Mouse (Mus musculus) liver, postnatal 0 days (tissue): ENCODE results near the gene Coq8b. TPM values are rescaled to one million over a fixed set of nuclear protein-coding genes. Genes with fewer than 3 reads are reported as not detected.
A peak's percentile ranks its signal among the peaks of the same experiment; 100 is the strongest.

Experiments
- ATAC-seq: fragments of 200-750 bp; cut with Nextera tagmentation; 2 replicates; pipeline ENCODE4 v1.8.0; 2017; ENCODE audit warnings: mild to moderate bottlenecking, moderate library complexity
- DNase-seq: peaks from one replicate; pipeline ENCODE4 v3.0.0-alpha.2; 2016
- H3K27ac ChIP-seq: fragments of 300-500 bp; sonication (generic); 2 replicates; pipeline ENCODE4 v1.5.1; 2014; ENCODE audit warnings: antibody characterized with exemption, moderate library complexity, mild to moderate bottlenecking, low read depth
- H3K27me3 ChIP-seq: fragments of 300-500 bp; sonication (generic); 2 replicates; pipeline ENCODE4 v1.6.1; 2014; ENCODE audit warnings: low read length, control low read depth, mixed read lengths; ENCODE audit not compliant: insufficient read depth
- H3K36me3 ChIP-seq: fragments of 300-500 bp; sonication (generic); replicated peaks from 2 replicates; pipeline ENCODE4 v1.6.1; 2014; ENCODE audit warnings: mild to moderate bottlenecking, control low read depth, low read length, moderate library complexity, mixed read lengths; ENCODE audit not compliant: insufficient read depth
- H3K4me1 ChIP-seq: fragments of 300-500 bp; sonication (generic); 2 replicates; pipeline ENCODE4 v1.6.1; 2014; ENCODE audit warnings: antibody characterized with exemption, mild to moderate bottlenecking, control low read depth; ENCODE audit not compliant: insufficient read depth
- H3K4me2 ChIP-seq: fragments of 300-500 bp; sonication (generic); 2 replicates; pipeline ENCODE4 v1.6.1; 2014; ENCODE audit warnings: low read depth, mild to moderate bottlenecking, low read length, moderate library complexity, mixed read lengths
- H3K4me3 ChIP-seq: fragments of 300-500 bp; sonication (generic); 2 replicates; pipeline ENCODE4 v1.5.1; 2014; ENCODE audit warnings: low read depth, low read length
- H3K9ac ChIP-seq: fragments of 300-500 bp; sonication (generic); replicated peaks from 2 replicates; pipeline ENCODE4 v1.6.1; 2014; ENCODE audit warnings: mild to moderate bottlenecking, moderate library complexity
- H3K9me3 ChIP-seq: fragments of 300-500 bp; sonication (generic); 2 replicates; pipeline ENCODE4 v1.6.1; 2016; ENCODE audit warnings: mild to moderate bottlenecking, control low read depth, low read length, mixed read lengths
- CTCF ChIP-seq: sonication (generic); IDR thresholded peaks from 2 replicates; pipeline ENCODE4 v1.5.1; 2016; ENCODE audit warnings: antibody characterized with exemption, low read depth
- EP300 ChIP-seq: IDR thresholded peaks from 2 replicates; pipeline ENCODE4 v1.6.1; 2016; ENCODE audit warnings: antibody characterized with exemption, low read depth, mild to moderate bottlenecking
- WGBS: fragments of 180-500 bp; shearing (Covaris S2); extraction: QIAGEN DNeasy Blood & Tissue Kit; methylation state at CpG from one replicate; pipeline ENCODE4 v1.1.7; 2014; ENCODE audit not compliant: insufficient replicate concordance; 5-methylcytosine and 5-hydroxymethylcytosine counted together
- polyA plus RNA-seq: library from polyadenylated mRNA; unstranded; fragments of >200 nt; fragmentation: Nextera tagmentation; extraction: Ambion mirVana; gene quantifications from 2 replicates; pipeline ENCODE4 v1.2.1, GENCODE M21; 2015

The Coq8b gene
- polyA plus RNA-seq, 1 experiment from 2014 or later: 20.1 TPM

DNA sequence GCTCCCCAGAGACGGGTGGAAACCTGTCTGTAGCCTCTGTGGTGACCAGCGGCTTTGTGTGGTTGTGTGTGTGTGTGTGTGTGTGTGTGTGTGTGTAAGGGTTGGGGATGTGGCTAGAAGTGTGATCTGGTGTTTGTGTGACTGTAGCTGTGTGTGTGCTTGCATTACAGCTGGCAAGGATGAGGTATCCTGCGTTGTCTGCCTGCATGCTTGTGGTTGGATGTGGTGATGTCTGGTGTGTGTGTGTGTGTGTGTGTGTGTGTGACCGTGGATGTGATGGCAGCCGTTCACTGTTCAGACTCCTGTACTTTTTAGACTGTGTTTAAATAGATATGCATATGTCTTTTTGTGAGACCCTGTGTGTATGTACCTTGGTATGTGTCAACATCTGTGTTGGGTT lies 26.9 kb downstream of the Coq8b start:
- WGBS: 51% methylated on average over 5 of the region's 5 CpGs
- peak overlapping the region; percentile 81; the same call in 1 of the 2 replicates for H3K9ac ChIP-seq
- TF ChIP-seq EP300: no peak
- no peak for TF ChIP-seq CTCF
- ATAC-seq (no peak), DNase-seq (no peak)
- no peaks in the 10 kb centered on the region for H3K9me3 ChIP-seq
- peak overlapping the region; percentile 99 for H3K4me2 ChIP-seq
- no peaks in the 10 kb centered on the region for H3K27me3 ChIP-seq
- no peaks in the 10 kb centered on the region for H3K36me3 ChIP-seq
- peaks cover 21% of the 10 kb centered on the region for H3K4me1 ChIP-seq
- no peak overlapping the region for H3K27ac ChIP-seq
- H3K4me3 ChIP-seq: peak overlapping the region; percentile 68; the same call in 1 of the 2 replicates

DNA sequence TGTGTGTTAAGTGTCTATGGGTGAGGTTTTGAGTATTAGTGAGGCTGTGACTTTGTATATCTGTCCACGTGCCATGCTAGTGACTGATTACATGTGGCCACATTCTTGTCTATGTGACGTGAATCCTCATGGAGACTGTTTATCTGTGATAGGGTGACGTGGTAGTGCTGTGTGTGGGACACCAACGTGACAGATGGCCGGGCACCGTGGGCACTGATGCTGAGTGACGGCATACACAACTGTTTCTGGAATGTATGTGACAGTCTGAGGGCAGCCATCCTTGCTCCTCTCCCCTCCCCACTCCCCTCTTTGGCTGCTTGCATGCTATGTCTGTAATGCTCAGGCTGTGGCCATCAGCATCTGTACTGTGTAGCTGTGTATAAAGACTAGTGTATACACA lies 28.0 kb downstream of the Coq8b start:
- Histone ChIP-seq H3K9ac (no peak overlapping the region), H3K4me2 (no peak overlapping the region), H3K36me3 (no peaks in the 10 kb centered on the region), H3K27me3 (no peaks in the 10 kb centered on the region), H3K9me3 (no peaks in the 10 kb centered on the region), H3K4me1 (peaks cover 21% of the 10 kb centered on the region), H3K27ac (no peak overlapping the region), H3K4me3 (no peak overlapping the region)
- no peak for TF ChIP-seq EP300
- TF ChIP-seq CTCF: no peak
- 66% methylated on average over 7 of the region's 7 CpGs for WGBS
- ATAC-seq (no peak), DNase-seq (no peak)

DNA sequence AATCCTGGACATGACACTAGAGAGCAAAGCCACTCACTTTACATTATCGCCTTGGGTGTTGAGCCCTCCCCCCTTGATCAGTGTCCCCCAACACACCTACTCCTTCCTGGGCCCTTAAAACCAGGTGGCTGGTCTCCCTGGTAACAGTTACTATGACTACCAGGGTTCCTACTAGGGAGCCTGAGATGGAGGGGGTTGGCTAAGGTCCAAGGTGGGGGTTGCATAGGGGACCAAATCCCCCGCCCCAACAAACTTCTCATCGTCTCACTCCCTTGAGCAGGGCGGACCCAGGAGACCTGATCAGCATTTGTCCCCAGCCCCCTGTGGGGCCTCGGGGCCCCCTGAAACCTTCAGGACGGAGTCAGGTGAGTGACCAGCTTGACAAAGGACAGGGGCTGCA lies 29.1 kb downstream of the Coq8b start:
- Histone ChIP-seq H3K9ac (no peak overlapping the region), H3K4me3 (no peak overlapping the region), H3K4me2 (no peak overlapping the region), H3K36me3 (no peaks in the 10 kb centered on the region), H3K27ac (no peak overlapping the region), H3K9me3 (no peaks in the 10 kb centered on the region), H3K27me3 (no peaks in the 10 kb centered on the region), H3K4me1 (peaks cover 21% of the 10 kb centered on the region)
- 83% methylated on average over 6 of the region's 6 CpGs for WGBS
- ATAC-seq (no peak), DNase-seq (no peak)
- no peak for TF ChIP-seq CTCF
- no peak for TF ChIP-seq EP300

DNA sequence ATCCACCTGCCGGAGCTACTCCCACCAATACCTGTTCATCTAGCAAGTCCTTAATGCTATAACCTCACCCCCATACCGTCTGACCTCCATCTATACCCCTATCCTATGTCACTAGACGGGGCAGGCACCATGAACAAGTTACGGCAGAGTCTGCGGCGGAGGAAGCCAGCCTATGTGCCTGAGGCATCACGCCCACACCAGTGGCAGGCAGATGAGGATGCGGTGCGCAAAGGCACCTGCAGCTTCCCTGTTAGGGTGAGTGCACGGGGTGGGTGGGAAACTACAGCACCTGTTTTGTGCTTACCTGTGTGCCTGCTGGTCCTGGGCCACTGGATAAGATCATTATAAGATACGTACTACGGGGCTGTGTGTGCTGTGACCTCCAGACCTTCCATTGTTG lies 31.9 kb downstream of the Coq8b start:
- H3K9me3 ChIP-seq: no peaks in the 10 kb centered on the region
- no peak overlapping the region for H3K27ac ChIP-seq
- H3K9ac ChIP-seq: no peak overlapping the region
- no peak for ATAC-seq
- no peaks in the 10 kb centered on the region for H3K4me1 ChIP-seq
- 83% methylated on average over 12 of the region's 12 CpGs for WGBS
- H3K4me2 ChIP-seq: no peak overlapping the region
- H3K4me3 ChIP-seq: no peak overlapping the region
- DNase-seq: no peak
- TF ChIP-seq EP300 (no peak), CTCF (no peak)
- H3K27me3 ChIP-seq: no peaks in the 10 kb centered on the region
- H3K36me3 ChIP-seq: 0 out of 2 replicates have a peak, but pooled peaks cover 3% of the 10 kb centered on the region

DNA sequence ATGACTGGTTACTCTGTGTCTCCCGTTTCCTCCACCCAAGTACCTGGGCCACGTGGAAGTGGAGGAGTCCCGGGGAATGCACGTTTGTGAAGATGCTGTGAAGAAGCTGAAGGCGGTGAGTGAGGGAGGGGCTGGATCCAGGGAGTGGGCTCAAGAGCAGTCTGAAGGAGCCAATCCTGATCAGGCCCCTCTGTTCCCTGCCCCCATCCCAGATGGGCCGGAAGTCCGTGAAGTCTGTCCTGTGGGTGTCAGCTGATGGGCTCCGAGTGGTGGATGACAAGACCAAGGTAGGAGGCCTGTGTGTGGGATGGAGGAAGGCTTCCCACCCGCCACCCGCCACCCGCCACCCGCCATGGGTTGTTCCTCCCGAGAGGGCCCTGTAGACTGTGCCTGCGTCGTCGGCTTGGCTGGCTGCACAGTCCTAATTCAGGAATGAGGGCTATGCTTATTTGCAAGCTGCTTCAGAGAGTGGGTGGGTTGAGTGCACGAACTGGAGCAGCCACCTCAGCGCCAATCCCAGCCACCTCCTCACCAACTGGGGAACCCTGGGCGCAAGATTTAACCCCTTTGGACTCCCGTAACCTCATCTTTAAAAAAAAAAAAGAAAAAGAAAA lies 33.8 kb downstream of the Coq8b start:
- no peak for TF ChIP-seq CTCF
- no peak for TF ChIP-seq EP300
- H3K9ac ChIP-seq: no peak overlapping the region
- H3K4me1 ChIP-seq: no peaks in the 10 kb centered on the region
- H3K27me3 ChIP-seq: no peaks in the 10 kb centered on the region
- no peaks in the 10 kb centered on the region for H3K9me3 ChIP-seq
- no peak overlapping the region for H3K4me3 ChIP-seq
- 0 out of 2 replicates have a peak, but pooled peaks cover 3% of the 10 kb centered on the region for H3K36me3 ChIP-seq
- ATAC-seq (no peak), DNase-seq (no peak)
- 73% methylated on average over 20 of the region's 20 CpGs for WGBS
- H3K27ac ChIP-seq: no peak overlapping the region
- no peak overlapping the region for H3K4me2 ChIP-seq

DNA sequence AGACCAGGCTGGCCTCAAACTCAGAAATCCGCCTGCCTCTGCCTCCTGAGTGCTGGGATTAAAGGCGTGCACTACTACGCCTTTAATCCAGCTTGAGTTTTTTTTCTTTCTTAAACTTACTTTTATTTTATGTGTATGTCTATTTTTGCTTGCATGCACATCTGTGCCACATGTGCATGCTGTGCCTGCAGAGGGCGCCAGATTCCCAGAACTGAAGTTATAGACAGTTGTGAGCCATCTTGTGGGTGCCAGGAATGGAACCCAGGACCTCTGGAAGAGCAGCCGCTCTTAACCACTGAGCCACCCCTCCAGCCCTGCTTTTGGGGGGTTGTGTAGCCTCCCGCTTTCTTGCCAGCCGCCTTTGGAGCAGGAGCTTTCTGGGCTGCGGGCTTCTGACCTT lies 38.6 kb downstream of the Coq8b start:
- 88% methylated on average over 8 of the region's 8 CpGs for WGBS
- no peaks in the 10 kb centered on the region for H3K9me3 ChIP-seq
- no peaks in the 10 kb centered on the region for H3K4me1 ChIP-seq
- no peak overlapping the region for H3K4me3 ChIP-seq
- no peak for TF ChIP-seq EP300
- peak; percentile 25; the same call in 1 of the 2 replicates for TF ChIP-seq CTCF
- no peak for ATAC-seq
- no peak overlapping the region for H3K4me2 ChIP-seq
- H3K27me3 ChIP-seq: no peaks in the 10 kb centered on the region
- DNase-seq: no peak
- H3K36me3 ChIP-seq: peaks cover 3% of the 10 kb centered on the region; the same call in 1 of the 2 replicates
- no peak overlapping the region for H3K27ac ChIP-seq
- H3K9ac ChIP-seq: no peak overlapping the region
